Mouse (Mus musculus) intestine, embryonic 16.5 days (tissue): ENCODE measurements around the gene Ptprd. TPM values are rescaled to one million over a fixed set of nuclear protein-coding genes. Genes with fewer than 3 reads are reported as not detected.
"Not testable (repeated sequence)": the region's sequence is repeated elsewhere in the genome, so short reads cannot be mapped to it uniquely, and the experiment has no call there.

ENCODE experiments used
- ATAC-seq: fragments of 200-750 bp; cut with Nextera tagmentation; 2 replicates; pipeline ENCODE4 v1.8.0; 2017; ENCODE audit warnings: moderate TSS enrichment, moderate library complexity
- H3K27ac ChIP-seq: fragments of 300-500 bp; sonication (generic); 2 replicates; pipeline ENCODE4 v1.5.1; 2014; ENCODE audit warnings: mild to moderate bottlenecking, low read length
- H3K27me3 ChIP-seq: fragments of 300-500 bp; sonication (generic); replicated peaks from 2 replicates; pipeline ENCODE4 v1.6.1; 2014; ENCODE audit warnings: low read length, control low read depth, mixed read lengths; ENCODE audit not compliant: control insufficient read depth, insufficient read depth
- H3K36me3 ChIP-seq: fragments of 300-500 bp; sonication (generic); 2 replicates; pipeline ENCODE4 v1.6.1; 2014; ENCODE audit warnings: low read length, control low read depth; ENCODE audit not compliant: control insufficient read depth, insufficient read depth
- H3K4me1 ChIP-seq: fragments of 300-500 bp; sonication (generic); 2 replicates; pipeline ENCODE4 v1.6.1; 2014; ENCODE audit warnings: low read length, control low read depth, mixed read lengths; ENCODE audit not compliant: control insufficient read depth, insufficient read depth
- H3K4me2 ChIP-seq: fragments of 300-500 bp; sonication (generic); 2 replicates; pipeline ENCODE4 v1.6.1; 2014; ENCODE audit warnings: low read depth, low read length, control low read depth
- H3K4me3 ChIP-seq: fragments of 300-500 bp; sonication (generic); 2 replicates; pipeline ENCODE4 v1.5.1; 2014; ENCODE audit warnings: mild to moderate bottlenecking, low read length
- H3K9ac ChIP-seq: fragments of 300-500 bp; sonication (generic); 2 replicates; pipeline ENCODE4 v1.6.1; 2014; ENCODE audit warnings: low read depth, low read length
- H3K9me3 ChIP-seq: fragments of 300-500 bp; sonication (generic); 2 replicates; pipeline ENCODE4 v1.6.1; 2016; ENCODE audit warnings: low read length, control low read depth; ENCODE audit not compliant: control insufficient read depth
- WGBS: fragments of 180-500 bp; shearing (Covaris S2); extraction: QIAGEN DNeasy Blood & Tissue Kit; methylation state at CpG from one replicate; pipeline ENCODE4 v1.1.7; 2014; 5-methylcytosine and 5-hydroxymethylcytosine counted together
- polyA plus RNA-seq: library from polyadenylated mRNA; unstranded; fragments of >200 nt; fragmentation: Nextera tagmentation; extraction: Ambion mirVana; gene quantifications from 2 replicates; pipeline ENCODE4 v1.2.1, GENCODE M21; 2015

Ptprd gene
- polyA plus RNA-seq, 1 experiment from 2014 or later = 5.0 TPM

GRCm38 (mm10) chr4:76076051-76076450 lies 2135.7 kb downstream of the Ptprd start:
- Histone ChIP-seq H3K9me3 (no peaks in the 10 kb centered on the region), H3K27me3 (no peaks in the 10 kb centered on the region), H3K4me1 (no peaks in the 10 kb centered on the region), H3K4me2 (no peak overlapping the region), H3K27ac (no peak overlapping the region), H3K36me3 (no peaks in the 10 kb centered on the region), H3K4me3 (no peak overlapping the region), H3K9ac (no peak overlapping the region)
- ATAC-seq = no peak
- 97% methylated on average over 1 of the region's 1 CpGs for WGBS

DNA sequence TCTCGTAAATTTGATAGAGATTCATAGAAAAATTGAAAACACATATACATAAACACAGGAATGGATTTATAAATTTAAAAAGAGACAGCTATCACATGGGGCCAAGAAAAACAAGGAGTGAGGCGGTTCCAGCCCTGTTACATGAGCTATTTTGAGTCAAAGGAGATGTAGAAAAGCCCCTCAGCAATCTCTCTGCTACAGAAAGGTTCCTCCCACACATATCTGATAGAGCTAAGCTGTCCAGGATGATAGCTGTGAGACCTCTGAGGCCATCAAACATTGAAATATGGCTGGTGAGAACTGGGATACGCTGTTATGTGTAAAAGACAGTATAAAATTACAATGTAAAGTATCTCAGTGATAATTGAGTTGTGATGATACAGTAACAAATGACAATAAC lies 2138.5 kb downstream of the Ptprd start:
- H3K4me1 ChIP-seq = no peaks in the 10 kb centered on the region
- no peak for ATAC-seq
- no peak overlapping the region for H3K27ac ChIP-seq
- H3K9ac ChIP-seq = no peak overlapping the region
- no peak overlapping the region for H3K4me3 ChIP-seq
- WGBS = 85% methylated on average over 3 of the region's 3 CpGs
- no peaks in the 10 kb centered on the region for H3K36me3 ChIP-seq
- H3K27me3 ChIP-seq = no peaks in the 10 kb centered on the region
- H3K4me2 ChIP-seq = no peak overlapping the region
- no peaks in the 10 kb centered on the region for H3K9me3 ChIP-seq

DNA sequence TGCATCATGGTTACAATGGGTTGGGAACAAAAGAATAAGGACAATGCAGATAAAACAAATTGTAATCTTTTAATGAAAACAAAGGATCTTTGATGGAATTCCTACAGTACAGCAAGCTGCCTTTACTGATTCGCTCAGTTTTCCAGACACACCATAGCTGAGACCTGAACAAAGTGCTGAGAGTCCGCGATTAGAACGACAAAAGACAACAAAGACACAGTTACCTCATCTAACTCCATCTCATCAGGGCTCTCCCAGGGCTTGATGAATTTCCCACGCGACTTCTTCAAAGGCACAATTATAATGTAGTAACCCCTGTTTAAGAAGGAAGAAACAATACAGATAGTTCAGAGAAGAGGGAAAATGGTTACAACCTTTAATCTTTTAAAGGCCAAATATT lies 2140.0 kb downstream of the Ptprd start:
- no peaks in the 10 kb centered on the region for H3K36me3 ChIP-seq
- WGBS = 90% methylated on average over 6 of the region's 6 CpGs
- no peaks in the 10 kb centered on the region for H3K27me3 ChIP-seq
- H3K9ac ChIP-seq = no peak overlapping the region
- no peak overlapping the region for H3K27ac ChIP-seq
- no peak for ATAC-seq
- no peak overlapping the region for H3K4me2 ChIP-seq
- no peak overlapping the region for H3K4me3 ChIP-seq
- no peaks in the 10 kb centered on the region for H3K4me1 ChIP-seq
- H3K9me3 ChIP-seq = no peaks in the 10 kb centered on the region

DNA sequence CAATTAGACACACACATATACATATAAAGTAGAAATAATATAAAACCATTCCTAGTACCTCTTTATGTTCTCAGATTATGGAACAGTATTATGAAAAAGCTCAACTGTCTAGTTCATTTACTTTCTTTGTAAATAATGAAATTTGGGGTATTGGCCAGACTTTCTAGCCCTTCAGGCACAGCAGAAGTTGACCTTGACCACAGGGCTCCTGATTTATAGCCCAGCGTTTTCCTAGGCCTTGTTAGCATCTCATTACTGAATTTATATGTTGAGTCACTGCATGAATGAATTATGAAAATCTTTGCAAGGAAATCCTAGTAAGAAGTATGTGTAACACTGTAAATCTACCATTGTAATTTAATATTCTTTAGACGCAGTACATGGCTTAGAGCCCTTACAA lies 2154.9 kb downstream of the Ptprd start:
- H3K36me3 ChIP-seq = no peaks in the 10 kb centered on the region
- no peak for ATAC-seq
- H3K9me3 ChIP-seq = no peaks in the 10 kb centered on the region
- no peak overlapping the region for H3K4me2 ChIP-seq
- H3K27ac ChIP-seq = no peak overlapping the region
- 71% methylated on average over 2 of the region's 2 CpGs for WGBS
- no peak overlapping the region for H3K4me3 ChIP-seq
- no peaks in the 10 kb centered on the region for H3K4me1 ChIP-seq
- H3K9ac ChIP-seq = no peak overlapping the region
- H3K27me3 ChIP-seq = no peaks in the 10 kb centered on the region

- no peaks in the 10 kb centered on the region for H3K36me3 ChIP-seq
- H3K4me2 ChIP-seq = no peak overlapping the region
- H3K4me3 ChIP-seq = no peak overlapping the region
- H3K9me3 ChIP-seq = no peaks in the 10 kb centered on the region
- ATAC-seq = peak; percentile 87
- no peak overlapping the region for H3K27ac ChIP-seq
- no peaks in the 10 kb centered on the region for H3K27me3 ChIP-seq
- no peaks in the 10 kb centered on the region for H3K4me1 ChIP-seq
- no peak overlapping the region for H3K9ac ChIP-seq
- 32% methylated on average over 2 of the region's 2 CpGs for WGBS
Measured at GRCm38 (mm10) chr4:76045650-76046049, 2166.1 kb downstream of the Ptprd start.

DNA sequence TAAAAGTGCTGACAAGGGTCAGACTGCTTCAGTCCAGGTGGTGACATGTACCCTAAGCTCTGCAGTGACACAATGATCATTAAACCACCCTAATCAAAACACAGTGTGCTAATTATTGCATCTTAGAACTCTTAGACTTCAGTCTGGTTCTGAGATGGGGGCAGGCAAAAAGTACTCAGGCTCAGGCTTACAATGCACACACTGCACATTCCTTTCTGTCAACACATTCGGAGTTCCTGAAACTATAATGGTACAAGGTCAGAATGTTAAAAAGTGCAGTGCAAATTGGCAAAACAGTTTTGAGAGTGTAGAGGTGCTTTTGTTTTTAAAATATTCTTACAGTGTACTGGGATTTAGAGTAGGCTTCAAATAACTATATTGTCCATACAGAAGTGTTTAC lies 2167.0 kb downstream of the Ptprd start:
- no peaks in the 10 kb centered on the region for H3K27me3 ChIP-seq
- H3K4me1 ChIP-seq = no peaks in the 10 kb centered on the region
- ATAC-seq = peak; percentile 37; the same call in 1 of the 2 replicates
- no peak overlapping the region for H3K9ac ChIP-seq
- no peak overlapping the region for H3K27ac ChIP-seq
- 53% methylated on average over 1 of the region's 1 CpGs for WGBS
- H3K9me3 ChIP-seq = no peaks in the 10 kb centered on the region
- no peak overlapping the region for H3K4me2 ChIP-seq
- no peak overlapping the region for H3K4me3 ChIP-seq
- H3K36me3 ChIP-seq = no peaks in the 10 kb centered on the region

GRCm38 (mm10) chr4:76037178-76037577 lies 2174.6 kb downstream of the Ptprd start:
- H3K4me2 ChIP-seq, H3K27ac ChIP-seq, H3K9me3 ChIP-seq, H3K4me3 ChIP-seq, ATAC-seq, H3K9ac ChIP-seq, H3K4me1 ChIP-seq, H3K36me3 ChIP-seq, H3K27me3 ChIP-seq: not testable (repeated sequence)
- 81% methylated on average over 4 of the region's 4 CpGs for WGBS

- H3K27me3 ChIP-seq = no peaks in the 10 kb centered on the region
- no peak overlapping the region for H3K4me3 ChIP-seq
- no peaks in the 10 kb centered on the region for H3K4me1 ChIP-seq
- H3K27ac ChIP-seq = no peak overlapping the region
- no peaks in the 10 kb centered on the region for H3K36me3 ChIP-seq
- no peak overlapping the region for H3K9ac ChIP-seq
- no peak for ATAC-seq
- no peak overlapping the region for H3K4me2 ChIP-seq
- H3K9me3 ChIP-seq = no peaks in the 10 kb centered on the region
- 75% methylated on average over 8 of the region's 8 CpGs for WGBS
Measured at GRCm38 (mm10) chr4:76025571-76026325, 2186.0 kb downstream of the Ptprd start.

DNA sequence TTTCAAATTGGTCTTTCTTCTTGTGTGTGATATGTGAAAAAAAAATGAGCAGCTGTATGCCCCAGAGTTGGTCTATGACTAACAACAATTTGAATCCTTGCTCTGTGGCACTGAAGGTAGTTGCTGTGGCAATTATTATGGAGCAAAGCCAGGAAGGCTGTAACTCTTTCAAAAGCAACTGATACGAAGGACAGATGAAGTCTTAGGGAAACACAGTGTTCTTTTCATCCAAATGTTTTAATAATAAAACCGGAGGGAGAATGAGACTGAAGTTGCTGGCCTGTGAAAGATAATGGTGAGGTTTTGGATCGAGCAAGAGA lies 2187.3 kb downstream of the Ptprd start:
- Histone ChIP-seq H3K4me3 (no peak overlapping the region), H3K9me3 (no peaks in the 10 kb centered on the region), H3K4me2 (no peak overlapping the region), H3K27ac (no peak overlapping the region), H3K9ac (no peak overlapping the region), H3K36me3 (no peaks in the 10 kb centered on the region), H3K4me1 (no peaks in the 10 kb centered on the region), H3K27me3 (no peaks in the 10 kb centered on the region)
- 73% methylated on average over 3 of the region's 3 CpGs for WGBS
- no peak for ATAC-seq
